Mouse (Mus musculus) liver, adult 2 months (tissue): ENCODE results near the gene Klhl35. TPM values are rescaled to one million over a fixed set of nuclear protein-coding genes. Genes with fewer than 3 reads are reported as not detected.

Experiments
- DNase-seq: peaks from one replicate; pipeline ENCODE4 v3.0.0-alpha.2; 2011; ENCODE audit warnings: low read depth, low spot score; ENCODE audit errors: extremely low read depth
- H3K27ac ChIP-seq: fragments of 200-500 bp; replicated peaks from 2 replicates; pipeline ENCODE4 v1.5.1; 2012; ENCODE audit warnings: low read depth, mild to moderate bottlenecking, control low read depth, inconsistent platforms, low read length; ENCODE audit not compliant: insufficient read depth
- H3K27me3 ChIP-seq: fragments of 200-500 bp; 2 replicates; pipeline ENCODE4 v1.6.1; 2012; ENCODE audit warnings: mild to moderate bottlenecking, moderate library complexity, low read length, inconsistent platforms; ENCODE audit not compliant: control insufficient read depth, insufficient read depth
- H3K36me3 ChIP-seq: fragments of 200-500 bp; 2 replicates; pipeline ENCODE4 v1.6.1; 2012; ENCODE audit warnings: low read length, inconsistent platforms; ENCODE audit not compliant: control insufficient read depth, insufficient read depth
- H3K4me1 ChIP-seq: fragments of 200-500 bp; 2 replicates; pipeline ENCODE4 v1.6.1; 2011; ENCODE audit warnings: low read length; ENCODE audit not compliant: control insufficient read depth, insufficient read depth
- H3K4me3 ChIP-seq: fragments of 200-500 bp; 2 replicates; pipeline ENCODE4 v1.5.1; 2011; ENCODE audit warnings: low read depth, mild to moderate bottlenecking, control low read depth, low read length, moderate library complexity; ENCODE audit not compliant: insufficient read depth
- H3K79me2 ChIP-seq: fragments of 200-500 bp; 2 replicates; pipeline ENCODE4 v1.6.1; 2012; ENCODE audit warnings: inconsistent platforms, mild to moderate bottlenecking, low read length, moderate library complexity; ENCODE audit not compliant: control insufficient read depth, insufficient read depth
- H3K9ac ChIP-seq: fragments of 200-500 bp; 2 replicates; pipeline ENCODE4 v1.6.1; 2012; ENCODE audit warnings: low read depth, mild to moderate bottlenecking, control low read depth, inconsistent platforms, low read length
- CTCF ChIP-seq: fragments of 200-500 bp; IDR thresholded peaks from 2 replicates; pipeline ENCODE4 v1.5.1; 2011; ENCODE audit warnings: low read depth, low read length, control low read depth
- POLR2A ChIP-seq: fragments of 200-500 bp; IDR thresholded peaks from 2 replicates; pipeline ENCODE4 v1.6.1; 2011; ENCODE audit warnings: low read length, control low read depth; ENCODE audit not compliant: insufficient read depth; ENCODE audit errors: extremely low read depth
- WGBS: fragments of 180-500 bp; shearing (Covaris S2); methylation state at CpG from one replicate; pipeline ENCODE4 v1.1.7; 2018; 5-methylcytosine and 5-hydroxymethylcytosine counted together
- polyA plus RNA-seq: library from polyadenylated mRNA; depleted of rRNA; stranded (reverse); fragments of >200 nt; gene quantifications from 2 replicates; pipeline ENCODE4 v1.2.3, GENCODE M21; 2012; rRNA removed
- total RNA-seq: library from RNA; depleted of rRNA; stranded (reverse); fragments of >200 nt; gene quantifications from 2 replicates; pipeline ENCODE4 v1.2.3, GENCODE M21; 2014; rRNA removed

Gene Klhl35
- total RNA-seq (0.13 TPM in 1 of 2 replicates, not detected in the other), polyA plus RNA-seq (0.11 TPM in 1 of 2 replicates, not detected in the other)

GRCm38 (mm10) chr7:99465811-99466210 lies at the start of gene Klhl35:
Klhl35 (plus strand) TSS chr7:99466004.
- no peak within 1 kb of the TSS for H3K9ac ChIP-seq
- H3K79me2 ChIP-seq, result no peaks in the 10 kb centered on the region
- H3K36me3 ChIP-seq, result no peaks in the 10 kb centered on the region
- no peak for DNase-seq
- TF ChIP-seq POLR2A, result no peak
- TF ChIP-seq CTCF, result no peak
- H3K4me3 ChIP-seq, result no peak within 1 kb of the TSS
- H3K27ac ChIP-seq, result no peak within 1 kb of the TSS
- H3K4me1 ChIP-seq, result peaks cover 3% of the 10 kb centered on the region
- H3K27me3 ChIP-seq, result peaks cover 8% of the 10 kb centered on the region
- WGBS, result 55% methylated on average over 8 of the region's 8 CpGs

- no peak overlapping the region for H3K9ac ChIP-seq
- no peaks in the 10 kb centered on the region for H3K79me2 ChIP-seq
- H3K36me3 ChIP-seq, result no peaks in the 10 kb centered on the region
- DNase-seq, result no peak
- 88% methylated on average over 3 of the region's 3 CpGs for WGBS
- no peak for TF ChIP-seq POLR2A
- TF ChIP-seq CTCF, result no peak
- no peaks in the 10 kb centered on the region for H3K27me3 ChIP-seq
- H3K27ac ChIP-seq, result no peak overlapping the region
- no peaks in the 10 kb centered on the region for H3K4me1 ChIP-seq
- H3K4me3 ChIP-seq, result no peak overlapping the region
Measured at GRCm38 (mm10) chr7:99419311-99419710, 46.5 kb upstream of the Klhl35 start.

- Histone ChIP-seq H3K79me2 (no peaks in the 10 kb centered on the region), H3K4me3 (no peak overlapping the region), H3K27me3 (no peaks in the 10 kb centered on the region), H3K9ac (no peak overlapping the region), H3K4me1 (no peaks in the 10 kb centered on the region), H3K27ac (no peak overlapping the region), H3K36me3 (no peaks in the 10 kb centered on the region)
- no peak for TF ChIP-seq POLR2A
- no peak for TF ChIP-seq CTCF
- no peak for DNase-seq
- WGBS, result 60% methylated on average over 6 of the region's 6 CpGs
Measured at GRCm38 (mm10) chr7:99421006-99421405, 44.8 kb upstream of the Klhl35 start.

GRCm38 (mm10) chr7:99424538-99425155 lies 41.2 kb upstream of the Klhl35 start:
- TF ChIP-seq CTCF (no peak), POLR2A (no peak)
- no peaks in the 10 kb centered on the region for H3K36me3 ChIP-seq
- H3K4me3 ChIP-seq, result no peak overlapping the region
- 81% methylated on average over 8 of the region's 8 CpGs for WGBS
- no peaks in the 10 kb centered on the region for H3K4me1 ChIP-seq
- no peak overlapping the region for H3K9ac ChIP-seq
- no peak for DNase-seq
- no peaks in the 10 kb centered on the region for H3K79me2 ChIP-seq
- H3K27ac ChIP-seq, result no peak overlapping the region
- no peaks in the 10 kb centered on the region for H3K27me3 ChIP-seq

GRCm38 (mm10) chr7:99425706-99426105 lies 40.1 kb upstream of the Klhl35 start:
- no peak overlapping the region for H3K27ac ChIP-seq

GRCm38 (mm10) chr7:99427031-99427430 lies 38.8 kb upstream of the Klhl35 start:
- Histone ChIP-seq H3K9ac (no peak overlapping the region), H3K27me3 (no peaks in the 10 kb centered on the region), H3K27ac (no peak overlapping the region), H3K79me2 (no peaks in the 10 kb centered on the region), H3K4me1 (no peaks in the 10 kb centered on the region), H3K4me3 (no peak overlapping the region), H3K36me3 (no peaks in the 10 kb centered on the region)
- TF ChIP-seq CTCF, result no peak
- TF ChIP-seq POLR2A, result no peak
- no peak for DNase-seq
- 88% methylated on average over 10 of the region's 10 CpGs for WGBS

More at GRCm38 (mm10) chr7:99425706-99426105, 40.1 kb upstream of the Klhl35 start:
- 95% methylated on average over 4 of the region's 4 CpGs for WGBS
- Histone ChIP-seq H3K4me3 (no peak overlapping the region), H3K9ac (no peak overlapping the region), H3K79me2 (no peaks in the 10 kb centered on the region), H3K36me3 (no peaks in the 10 kb centered on the region), H3K27me3 (no peaks in the 10 kb centered on the region), H3K4me1 (no peaks in the 10 kb centered on the region)
- DNase-seq, result no peak
- TF ChIP-seq POLR2A (no peak), CTCF (no peak)
